Mouse (Mus musculus): ENCODE data around the gene Elmo1.

- TF ChIP-seq CTCF (IDR thresholded peaks at IDR 0.05; ENCODE audit: borderline replicate concordance, control insufficient read depth, extremely low read depth, insufficient read depth, low read length, poor library complexity) (no peak), POLR2A (IDR thresholded peaks at IDR 0.05; ENCODE audit: control insufficient read depth, extremely low read depth, insufficient read depth, low read length, poor library complexity) (no peak)
Measured at GRCm38 (mm10) chr13:20061031-20061430, 29.4 kb upstream of the Elmo1 start.

All from thymus, adult 2 months (tissue).